Mouse (Mus musculus) lung, postnatal 0 days (tissue): ENCODE measurements at regions not wholly inside any gene's neighbourhood (a gene's known extent, or its start where the extent isn't known, plus 50 kb on each side); places are given as distances from the start of the nearest gene placed in this dataset.

Experiments used
- ATAC-seq: fragments of 200-750 bp; cut with Nextera tagmentation; 2 replicates; pipeline ENCODE4 v1.8.0; 2017; ENCODE audit warnings: moderate library complexity
- DNase-seq: peaks from one replicate; pipeline ENCODE4 v3.0.0-alpha.2; 2016; ENCODE audit warnings: low spot score
- H3K27ac ChIP-seq: fragments of 300-500 bp; sonication (generic); 2 replicates; pipeline ENCODE4 v1.5.1; 2014; ENCODE audit warnings: antibody characterized with exemption, mild to moderate bottlenecking, low read length, mixed read lengths
- H3K27me3 ChIP-seq: fragments of 300-500 bp; sonication (generic); replicated peaks from 2 replicates; pipeline ENCODE4 v1.6.1; 2014; ENCODE audit warnings: low read length, mixed read lengths; ENCODE audit not compliant: insufficient read depth
- H3K36me3 ChIP-seq: fragments of 300-500 bp; sonication (generic); 2 replicates; pipeline ENCODE4 v1.6.1; 2014; ENCODE audit warnings: low read length, mixed read lengths; ENCODE audit not compliant: insufficient read depth
- H3K4me1 ChIP-seq: fragments of 300-500 bp; sonication (generic); 2 replicates; pipeline ENCODE4 v1.6.1; 2014; ENCODE audit warnings: antibody characterized with exemption, low read depth, low read length, mixed read lengths; ENCODE audit not compliant: insufficient read depth
- H3K4me2 ChIP-seq: fragments of 300-500 bp; sonication (generic); replicated peaks from 2 replicates; pipeline ENCODE4 v1.6.1; 2014; ENCODE audit warnings: low read depth, mild to moderate bottlenecking, low read length, moderate library complexity, mixed read lengths
- H3K4me3 ChIP-seq: fragments of 300-500 bp; sonication (generic); 2 replicates; pipeline ENCODE4 v1.5.1; 2014; ENCODE audit warnings: low read depth, low read length
- H3K9ac ChIP-seq: fragments of 300-500 bp; sonication (generic); replicated peaks from 2 replicates; pipeline ENCODE4 v1.6.1; 2014; ENCODE audit warnings: low read depth, mild to moderate bottlenecking
- H3K9me3 ChIP-seq: fragments of 300-500 bp; sonication (generic); 2 replicates; pipeline ENCODE4 v1.6.1; 2016; ENCODE audit warnings: low read length, mixed read lengths
- CTCF ChIP-seq: IDR thresholded peaks from 2 replicates; pipeline ENCODE4 v1.5.1; 2016; ENCODE audit warnings: antibody characterized with exemption, mild to moderate bottlenecking
- EP300 ChIP-seq: IDR thresholded peaks from 2 replicates; pipeline ENCODE4 v1.6.1; 2016; ENCODE audit warnings: antibody characterized with exemption, mild to moderate bottlenecking, control low read depth
- WGBS: fragments of 180-500 bp; shearing (Covaris S2); extraction: QIAGEN DNeasy Blood & Tissue Kit; methylation state at CpG from one replicate; pipeline ENCODE4 v1.1.7; 2014; 5-methylcytosine and 5-hydroxymethylcytosine counted together

GRCm38 (mm10) chr9:61087035-61087434 lies 285.1 kb upstream of the Tle3 start:
- no peaks in the 10 kb centered on the region for H3K36me3 ChIP-seq
- DNase-seq (no peak), ATAC-seq (no peak)
- no peak overlapping the region for H3K4me3 ChIP-seq
- H3K9ac ChIP-seq = no peak overlapping the region
- H3K27ac ChIP-seq = no peak overlapping the region
- H3K4me2 ChIP-seq = no peak overlapping the region
- peaks cover 24% of the 10 kb centered on the region for H3K27me3 ChIP-seq
- H3K9me3 ChIP-seq = no peaks in the 10 kb centered on the region
- H3K4me1 ChIP-seq = no peaks in the 10 kb centered on the region
- WGBS = 56% methylated on average over 3 of the region's 3 CpGs
- no peak for TF ChIP-seq EP300

- Histone ChIP-seq H3K9ac (no peak overlapping the region), H3K4me1 (no peaks in the 10 kb centered on the region), H3K27ac (no peak overlapping the region), H3K36me3 (no peaks in the 10 kb centered on the region), H3K27me3 (peaks cover 28% of the 10 kb centered on the region), H3K9me3 (no peaks in the 10 kb centered on the region), H3K4me2 (no peak overlapping the region), H3K4me3 (no peak overlapping the region)
- TF ChIP-seq CTCF (no peak), EP300 (no peak)
- ATAC-seq (no peak), DNase-seq (no peak)
- whole genome bisulfite sequencing = 67% methylated on average over 2 of the region's 2 CpGs
These were observed 283.0 kb upstream of the Tle3 start for GRCm38 (mm10) chr9:61089066-61089686.

- DNase-seq = no peak
- ATAC-seq = no peak
- Histone ChIP-seq H3K9ac (no peak overlapping the region), H3K4me2 (no peak overlapping the region), H3K9me3 (no peaks in the 10 kb centered on the region), H3K27me3 (peaks cover 28% of the 10 kb centered on the region), H3K4me3 (no peak overlapping the region), H3K36me3 (no peaks in the 10 kb centered on the region), H3K27ac (no peak overlapping the region), H3K4me1 (no peaks in the 10 kb centered on the region)
- 80% methylated on average over 2 of the region's 2 CpGs for whole genome bisulfite sequencing
- TF ChIP-seq CTCF (peak; percentile 9; the same call in 1 of the 2 replicates), EP300 (no peak)
These were observed 281.1 kb upstream of the Tle3 start for GRCm38 (mm10) chr9:61091036-61091435.

- H3K36me3 ChIP-seq = no peaks in the 10 kb centered on the region
- H3K9me3 ChIP-seq = no peaks in the 10 kb centered on the region
- no peak overlapping the region for H3K4me2 ChIP-seq
- DNase-seq (no peak), ATAC-seq (no peak)
- peaks cover 21% of the 10 kb centered on the region for H3K27me3 ChIP-seq
- H3K9ac ChIP-seq = no peak overlapping the region
- TF ChIP-seq EP300 (no peak), CTCF (no peak)
- no peak overlapping the region for H3K4me3 ChIP-seq
- 82% methylated on average over 13 of the region's 13 CpGs for whole genome bisulfite sequencing
- H3K4me1 ChIP-seq = no peaks in the 10 kb centered on the region
- no peak overlapping the region for H3K27ac ChIP-seq
These were observed 279.2 kb upstream of the Tle3 start for GRCm38 (mm10) chr9:61092834-61093479.

GRCm38 (mm10) chr9:61095069-61095775 lies 276.9 kb upstream of the Tle3 start:
- H3K27me3 ChIP-seq = peaks cover 21% of the 10 kb centered on the region; the same call in 1 of the 2 replicates
- no peak overlapping the region for H3K27ac ChIP-seq
- H3K9me3 ChIP-seq = no peaks in the 10 kb centered on the region
- DNase-seq (peak; percentile 81), ATAC-seq (peak; percentile 61)
- H3K4me2 ChIP-seq = no peak overlapping the region
- no peaks in the 10 kb centered on the region for H3K4me1 ChIP-seq
- H3K36me3 ChIP-seq = no peaks in the 10 kb centered on the region
- H3K4me3 ChIP-seq = no peak overlapping the region
- no peak overlapping the region for H3K9ac ChIP-seq
- TF ChIP-seq EP300 = 0 out of 2 replicates have a peak, but pooled peaks have one; percentile 45
- no peak for TF ChIP-seq CTCF
- WGBS = 58% methylated on average over 2 of the region's 2 CpGs

GRCm38 (mm10) chr9:61101741-61102450 lies 270.3 kb upstream of the Tle3 start:
- Histone ChIP-seq H3K4me2 (no peak overlapping the region), H3K9ac (no peak overlapping the region), H3K27ac (no peak overlapping the region), H3K36me3 (no peaks in the 10 kb centered on the region), H3K27me3 (peaks cover 45% of the 10 kb centered on the region), H3K4me1 (no peaks in the 10 kb centered on the region), H3K9me3 (no peaks in the 10 kb centered on the region), H3K4me3 (no peak overlapping the region)
- WGBS = 81% methylated on average over 7 of the region's 7 CpGs
- DNase-seq (no peak), ATAC-seq (no peak)
- TF ChIP-seq EP300 (no peak), CTCF (no peak)
